Mouse (Mus musculus): ENCODE measurements around the gene Atp1b1. TPM values are rescaled to one million over a fixed set of nuclear protein-coding genes. Genes with fewer than 3 reads are reported as not detected.

The Atp1b1 gene
- polyA plus RNA-seq, 1 experiment from 2014 or later: 306 TPM

DNA sequence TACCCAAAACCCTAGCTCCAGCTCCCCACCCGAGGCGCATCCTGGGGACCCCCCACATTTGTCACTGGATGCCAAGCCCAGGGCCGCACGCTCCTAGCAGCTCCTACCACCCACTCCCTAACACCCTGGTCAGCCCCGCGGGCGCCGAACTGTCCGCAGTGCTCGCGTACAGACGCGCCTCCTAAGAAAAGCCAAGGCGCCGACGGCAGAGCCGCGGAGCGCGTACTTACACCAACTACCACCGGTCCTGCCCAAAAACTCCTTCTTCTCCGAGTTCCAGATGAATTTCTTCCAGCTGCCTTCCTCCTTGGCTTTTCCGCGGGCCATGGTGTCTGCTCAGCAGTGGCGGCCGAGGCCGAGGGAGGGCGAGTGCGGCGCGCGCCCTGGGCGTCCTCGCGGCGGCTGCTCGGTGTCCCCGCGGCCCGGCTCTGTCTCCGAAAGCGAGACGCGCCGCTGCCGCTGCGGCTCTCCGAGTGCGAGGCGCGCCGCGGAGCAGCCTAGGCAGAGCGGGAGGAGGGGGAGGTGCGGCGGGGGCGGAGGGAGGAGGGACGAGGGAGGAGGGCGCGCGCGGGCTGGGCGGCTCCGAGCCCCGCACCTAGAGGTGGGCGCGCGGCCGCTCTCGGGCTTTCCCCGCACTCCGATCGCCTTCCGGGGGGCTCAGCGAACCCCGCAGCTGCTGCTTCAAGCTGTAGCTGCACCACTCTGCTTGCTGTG, 467 bp downstream of the Atp1b1 start:
- peak overlapping the region; percentile 99 for H3K9ac ChIP-seq (ENCODE audit: low read length)
- peaks cover 8% of the 10 kb centered on the region for H3K36me3 ChIP-seq (ENCODE audit: control insufficient read depth, insufficient read depth)
- under 1% methylated on average over 56 of the region's 76 CpGs for WGBS
- H3K9me3 ChIP-seq (replicated peaks; ENCODE audit: control insufficient read depth, low read length): no peaks in the 10 kb centered on the region
- H3K27ac ChIP-seq (ENCODE audit: low read length): peak overlapping the region; percentile 98
- peak overlapping the region; percentile 87 for H3K4me3 ChIP-seq (ENCODE audit: low read length)
- peak overlapping the region; percentile 61 for H3K4me2 ChIP-seq (ENCODE audit: low read depth, low read length)
- H3K27me3 ChIP-seq (ENCODE audit: control insufficient read depth, insufficient read depth, low read length): peaks cover 2% of the 10 kb centered on the region; the same call in 1 of the 2 replicates
- peaks cover 48% of the 10 kb centered on the region for H3K4me1 ChIP-seq (ENCODE audit: control insufficient read depth, insufficient read depth, low read length)
- ATAC-seq (replicated peaks; ENCODE audit: extremely low read depth, insufficient read depth, low FRiP score): peak; percentile 72

GRCm38 (mm10) chr1:164456731-164457130, 1.4 kb downstream of the Atp1b1 start:
- no peaks in the 10 kb centered on the region for H3K9me3 ChIP-seq (replicated peaks; ENCODE audit: control insufficient read depth, low read length)
- no peak for ATAC-seq (replicated peaks; ENCODE audit: extremely low read depth, insufficient read depth, low FRiP score)
- 6% methylated on average over 8 of the region's 8 CpGs for WGBS
- H3K27ac ChIP-seq (ENCODE audit: low read length): peak overlapping the region; percentile 98
- H3K4me2 ChIP-seq (ENCODE audit: low read depth, low read length): peak overlapping the region; percentile 61
- peaks cover 14% of the 10 kb centered on the region for H3K36me3 ChIP-seq (ENCODE audit: control insufficient read depth, insufficient read depth)
- peaks cover 2% of the 10 kb centered on the region; the same call in 1 of the 2 replicates for H3K27me3 ChIP-seq (ENCODE audit: control insufficient read depth, insufficient read depth, low read length)
- peak overlapping the region; percentile 99 for H3K9ac ChIP-seq (ENCODE audit: low read length)
- peaks cover 42% of the 10 kb centered on the region for H3K4me1 ChIP-seq (ENCODE audit: control insufficient read depth, insufficient read depth, low read length)
- peak overlapping the region; percentile 87 for H3K4me3 ChIP-seq (ENCODE audit: low read length)

DNA sequence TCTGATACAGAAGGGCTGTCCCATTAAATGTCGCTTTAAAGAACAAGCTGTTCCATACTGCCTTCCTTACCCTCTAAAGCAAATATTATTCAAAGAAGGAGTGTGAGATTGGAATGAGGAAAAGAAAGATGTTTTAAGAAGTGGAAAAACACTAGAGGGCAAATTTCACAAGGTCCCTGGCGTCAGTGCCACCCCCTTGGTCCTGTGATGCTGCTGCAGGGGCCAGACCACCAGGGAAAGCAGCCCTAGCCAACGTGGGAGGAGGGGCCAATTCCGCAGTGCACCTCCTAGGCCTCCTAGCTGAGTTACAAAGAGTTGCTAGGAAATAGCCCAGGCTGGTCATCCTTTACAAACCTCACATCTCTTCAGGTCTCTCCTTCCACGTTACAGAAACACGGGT, 2.1 kb downstream of the Atp1b1 start:
- WGBS: 15% methylated on average over 6 of the region's 6 CpGs
- Histone ChIP-seq H3K4me1 (ENCODE audit: control insufficient read depth, insufficient read depth, low read length) (peaks cover 45% of the 10 kb centered on the region), H3K27me3 (ENCODE audit: control insufficient read depth, insufficient read depth, low read length) (peaks cover 2% of the 10 kb centered on the region; the same call in 1 of the 2 replicates), H3K36me3 (ENCODE audit: control insufficient read depth, insufficient read depth) (peaks cover 17% of the 10 kb centered on the region), H3K27ac (ENCODE audit: low read length) (peak overlapping the region; percentile 98), H3K9ac (ENCODE audit: low read length) (peak overlapping the region; percentile 99), H3K4me2 (ENCODE audit: low read depth, low read length) (peak overlapping the region; percentile 61), H3K9me3 (replicated peaks; ENCODE audit: control insufficient read depth, low read length) (no peaks in the 10 kb centered on the region), H3K4me3 (ENCODE audit: low read length) (peak overlapping the region; percentile 87)
- no peak for ATAC-seq (replicated peaks; ENCODE audit: extremely low read depth, insufficient read depth, low FRiP score)

GRCm38 (mm10) chr1:164455614-164456013, 2.5 kb downstream of the Atp1b1 start:
- H3K4me2 ChIP-seq (ENCODE audit: low read depth, low read length): peak overlapping the region; percentile 61
- peak overlapping the region; percentile 98 for H3K27ac ChIP-seq (ENCODE audit: low read length)
- H3K4me1 ChIP-seq (ENCODE audit: control insufficient read depth, insufficient read depth, low read length): peaks cover 44% of the 10 kb centered on the region
- 32% methylated on average over 7 of the region's 7 CpGs for WGBS
- no peaks in the 10 kb centered on the region for H3K9me3 ChIP-seq (replicated peaks; ENCODE audit: control insufficient read depth, low read length)
- peak overlapping the region; percentile 87 for H3K4me3 ChIP-seq (ENCODE audit: low read length)
- H3K36me3 ChIP-seq (ENCODE audit: control insufficient read depth, insufficient read depth): peaks cover 18% of the 10 kb centered on the region
- peaks cover 2% of the 10 kb centered on the region; the same call in 1 of the 2 replicates for H3K27me3 ChIP-seq (ENCODE audit: control insufficient read depth, insufficient read depth, low read length)
- H3K9ac ChIP-seq (ENCODE audit: low read length): peak overlapping the region; percentile 99
- ATAC-seq (replicated peaks; ENCODE audit: extremely low read depth, insufficient read depth, low FRiP score): no peak

DNA sequence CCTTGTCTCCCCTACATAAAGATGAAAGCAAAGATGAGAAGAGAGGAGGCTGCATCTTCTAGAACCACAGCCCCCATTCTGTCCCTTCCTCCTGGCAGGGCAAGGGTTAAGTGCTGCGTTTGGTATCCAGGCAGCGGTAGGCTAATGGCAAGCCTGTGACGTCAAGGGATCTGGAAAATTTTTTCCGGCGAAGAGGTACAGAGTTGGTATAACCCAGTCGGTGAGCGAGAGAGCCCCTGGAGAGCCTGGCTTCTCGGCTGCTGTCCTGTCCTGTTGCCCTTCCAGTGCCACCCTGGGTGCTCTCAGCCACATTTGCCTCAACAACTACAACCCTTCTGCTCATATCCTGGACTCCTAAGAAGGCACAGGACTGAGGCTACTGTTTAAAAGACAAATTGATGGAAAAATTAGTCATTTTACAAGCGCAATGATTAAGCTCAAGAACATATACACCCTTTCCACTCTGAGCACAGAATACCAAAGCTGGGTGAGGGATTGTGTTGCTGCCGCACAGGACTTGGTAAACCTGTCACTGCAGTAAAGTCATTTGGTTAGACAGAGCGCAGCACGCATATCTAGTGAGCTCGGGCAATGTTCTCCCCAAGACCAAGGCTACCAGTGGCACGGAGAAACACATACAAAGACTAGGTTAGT, 3.3 kb downstream of the Atp1b1 start:
- peak overlapping the region; percentile 72 for H3K9ac ChIP-seq (ENCODE audit: low read length)
- WGBS: 21% methylated on average over 14 of the region's 14 CpGs
- peaks cover 2% of the 10 kb centered on the region; the same call in 1 of the 2 replicates for H3K27me3 ChIP-seq (ENCODE audit: control insufficient read depth, insufficient read depth, low read length)
- H3K4me1 ChIP-seq (ENCODE audit: control insufficient read depth, insufficient read depth, low read length): peaks cover 46% of the 10 kb centered on the region
- peak overlapping the region; percentile 87 for H3K4me3 ChIP-seq (ENCODE audit: low read length)
- H3K27ac ChIP-seq (ENCODE audit: low read length): peak overlapping the region; percentile 82
- no peaks in the 10 kb centered on the region for H3K9me3 ChIP-seq (replicated peaks; ENCODE audit: control insufficient read depth, low read length)
- peak overlapping the region; percentile 61 for H3K4me2 ChIP-seq (ENCODE audit: low read depth, low read length)
- ATAC-seq (replicated peaks; ENCODE audit: extremely low read depth, insufficient read depth, low FRiP score): no peak
- H3K36me3 ChIP-seq (ENCODE audit: control insufficient read depth, insufficient read depth): peaks cover 18% of the 10 kb centered on the region

DNA sequence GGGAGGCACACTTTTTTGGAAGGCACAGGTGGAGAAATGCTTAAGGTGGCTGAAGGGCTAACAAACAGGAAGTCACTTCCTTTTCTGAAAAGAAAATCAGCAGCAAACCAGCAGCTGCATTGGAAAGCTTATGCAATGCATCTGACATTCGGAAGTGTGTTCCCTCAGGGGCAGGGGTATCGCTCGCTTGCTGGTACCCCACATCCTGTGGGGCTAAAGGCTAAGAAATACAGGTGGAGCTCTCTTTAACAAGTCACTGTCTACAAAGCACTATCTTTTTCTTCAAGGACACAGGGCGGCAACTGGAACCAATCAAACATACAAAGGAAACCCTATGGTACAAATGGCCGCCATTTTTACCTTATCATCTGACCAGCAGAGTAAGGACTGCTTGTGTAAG, 4.4 kb downstream of the Atp1b1 start:
- Histone ChIP-seq H3K36me3 (ENCODE audit: control insufficient read depth, insufficient read depth) (peaks cover 23% of the 10 kb centered on the region), H3K4me2 (ENCODE audit: low read depth, low read length) (peak overlapping the region; percentile 61), H3K27me3 (ENCODE audit: control insufficient read depth, insufficient read depth, low read length) (no peaks in the 10 kb centered on the region), H3K9me3 (replicated peaks; ENCODE audit: control insufficient read depth, low read length) (no peaks in the 10 kb centered on the region), H3K4me3 (ENCODE audit: low read length) (peak overlapping the region; percentile 87), H3K27ac (ENCODE audit: low read length) (peak overlapping the region; percentile 82), H3K9ac (ENCODE audit: low read length) (peak overlapping the region; percentile 72), H3K4me1 (ENCODE audit: control insufficient read depth, insufficient read depth, low read length) (peaks cover 45% of the 10 kb centered on the region)
- ATAC-seq (replicated peaks; ENCODE audit: extremely low read depth, insufficient read depth, low FRiP score): no peak
- 49% methylated on average over 5 of the region's 5 CpGs for WGBS

- peaks cover 26% of the 10 kb centered on the region for H3K36me3 ChIP-seq (ENCODE audit: control insufficient read depth, insufficient read depth)
- peaks cover 45% of the 10 kb centered on the region for H3K4me1 ChIP-seq (ENCODE audit: control insufficient read depth, insufficient read depth, low read length)
- no peaks in the 10 kb centered on the region for H3K9me3 ChIP-seq (replicated peaks; ENCODE audit: control insufficient read depth, low read length)
- no peak overlapping the region; the same call in 1 of the 2 replicates for H3K9ac ChIP-seq (ENCODE audit: low read length)
- peak overlapping the region; percentile 82 for H3K27ac ChIP-seq (ENCODE audit: low read length)
- ATAC-seq (replicated peaks; ENCODE audit: extremely low read depth, insufficient read depth, low FRiP score): no peak
- H3K4me3 ChIP-seq (ENCODE audit: low read length): no peak overlapping the region
- WGBS: 74% methylated on average over 8 of the region's 8 CpGs
- peak overlapping the region; percentile 61 for H3K4me2 ChIP-seq (ENCODE audit: low read depth, low read length)
- H3K27me3 ChIP-seq (ENCODE audit: control insufficient read depth, insufficient read depth, low read length): no peaks in the 10 kb centered on the region
These were observed 5.0 kb downstream of the Atp1b1 start for GRCm38 (mm10) chr1:164453146-164453545.

DNA sequence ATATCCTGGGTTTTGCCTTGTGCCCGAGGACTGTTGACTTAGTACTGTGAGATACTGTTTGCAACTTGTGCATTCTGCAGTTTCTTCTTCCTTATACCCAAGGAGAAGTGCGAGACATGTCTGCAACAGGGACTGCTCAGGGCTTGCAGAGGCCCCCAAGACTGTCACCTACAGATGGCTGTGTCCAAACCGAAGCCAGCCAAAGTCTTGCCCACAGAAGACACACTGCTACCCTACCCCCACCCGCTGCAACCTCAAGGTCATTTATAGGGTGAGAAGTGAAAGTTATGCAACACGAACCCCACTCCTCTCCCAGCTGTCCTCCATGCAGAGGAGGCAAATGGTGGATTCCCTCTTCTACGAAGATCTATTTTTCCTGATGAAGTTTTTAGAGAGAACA, 5.6 kb downstream of the Atp1b1 start:
- Histone ChIP-seq H3K27me3 (ENCODE audit: control insufficient read depth, insufficient read depth, low read length) (no peaks in the 10 kb centered on the region), H3K9ac (ENCODE audit: low read length) (no peak overlapping the region), H3K4me2 (ENCODE audit: low read depth, low read length) (0 out of 2 replicates have a peak overlapping the region, but pooled peaks have one; percentile 17), H3K36me3 (ENCODE audit: control insufficient read depth, insufficient read depth) (peaks cover 28% of the 10 kb centered on the region), H3K4me3 (ENCODE audit: low read length) (no peak overlapping the region), H3K9me3 (replicated peaks; ENCODE audit: control insufficient read depth, low read length) (no peaks in the 10 kb centered on the region), H3K4me1 (ENCODE audit: control insufficient read depth, insufficient read depth, low read length) (peaks cover 45% of the 10 kb centered on the region), H3K27ac (ENCODE audit: low read length) (peak overlapping the region; percentile 82)
- 66% methylated on average over 6 of the region's 6 CpGs for WGBS
- ATAC-seq (replicated peaks; ENCODE audit: extremely low read depth, insufficient read depth, low FRiP score): no peak

DNA sequence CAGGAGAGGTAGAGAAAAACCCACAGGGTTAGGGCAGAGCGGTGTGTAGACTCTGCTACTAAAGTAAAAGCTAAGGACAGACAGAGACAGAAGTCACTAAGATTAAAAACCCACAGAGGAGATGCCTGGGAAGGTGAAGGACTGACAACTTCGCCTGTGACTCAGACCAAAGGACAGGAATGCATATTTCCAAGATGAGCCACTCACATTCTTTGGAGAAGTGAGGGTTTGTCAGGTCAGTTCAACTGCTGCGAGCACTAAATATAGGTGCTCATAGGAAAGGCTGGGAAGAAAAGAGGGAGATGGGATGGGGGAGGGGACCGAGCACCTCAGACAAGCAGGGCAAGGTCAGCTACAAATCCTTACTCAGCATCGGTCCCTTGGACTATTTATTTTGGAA, 6.8 kb downstream of the Atp1b1 start:
- no peaks in the 10 kb centered on the region for H3K27me3 ChIP-seq (ENCODE audit: control insufficient read depth, insufficient read depth, low read length)
- H3K9me3 ChIP-seq (replicated peaks; ENCODE audit: control insufficient read depth, low read length): no peaks in the 10 kb centered on the region
- H3K4me3 ChIP-seq (ENCODE audit: low read length): no peak overlapping the region
- H3K4me2 ChIP-seq (ENCODE audit: low read depth, low read length): no peak overlapping the region
- peaks cover 33% of the 10 kb centered on the region for H3K36me3 ChIP-seq (ENCODE audit: control insufficient read depth, insufficient read depth)
- ATAC-seq (replicated peaks; ENCODE audit: extremely low read depth, insufficient read depth, low FRiP score): no peak
- 56% methylated on average over 5 of the region's 5 CpGs for WGBS
- H3K27ac ChIP-seq (ENCODE audit: low read length): peak overlapping the region; percentile 46
- H3K9ac ChIP-seq (ENCODE audit: low read length): no peak overlapping the region
- peaks cover 45% of the 10 kb centered on the region for H3K4me1 ChIP-seq (ENCODE audit: control insufficient read depth, insufficient read depth, low read length)
